Mouse (Mus musculus) CH12.LX (cell line): Measurements from ENCODE around the gene Dynlt3. TPM values are rescaled to one million over a fixed set of nuclear protein-coding genes. Genes with fewer than 3 reads are reported as not detected.
A peak's percentile ranks its signal among the peaks of the same experiment; 100 is the strongest.
"Not testable (repeated sequence)": the region's sequence is repeated elsewhere in the genome, so short reads cannot be mapped to it uniquely, and the experiment has no call there.

Experiments used
- DNase-seq: peaks from one replicate; pipeline ENCODE4 v3.0.0-alpha.2; 2013; ENCODE audit errors: extremely low read depth
- H3K27ac ChIP-seq: 2 replicates; pipeline ENCODE4 v1.5.1; 2012; ENCODE audit warnings: low read depth, mild to moderate bottlenecking, control low read depth, moderate library complexity; ENCODE audit not compliant: insufficient read depth
- H3K27me3 ChIP-seq: replicated peaks from 2 replicates; pipeline ENCODE3; 2012; ENCODE audit warnings: inconsistent platforms
- H3K36me3 ChIP-seq, 2 experiments: replicated peaks in 1 of 2; 2 replicates each; pipeline versions ENCODE3 to v1.6.1; 2012; ENCODE audit warnings: inconsistent platforms in 1 of 2, low read length in 1 of 2, mild to moderate bottlenecking in 1 of 2, mixed read lengths in 1 of 2, moderate library complexity in 1 of 2; ENCODE audit not compliant: control insufficient read depth in 1 of 2, insufficient read depth in 1 of 2
- H3K4me1 ChIP-seq, 2 experiments: 2 replicates each; pipeline ENCODE4 v1.6.1; 2012; ENCODE audit warnings: inconsistent platforms in 1 of 2, moderate library complexity in 1 of 2; ENCODE audit not compliant: insufficient read depth in 2 of 2, control insufficient read depth in 1 of 2
- H3K4me2 ChIP-seq: 2 replicates; pipeline ENCODE4 v1.6.1; 2012; ENCODE audit warnings: low read depth, mild to moderate bottlenecking, control low read depth; ENCODE audit not compliant: poor library complexity, insufficient read depth, severe bottlenecking
- H3K4me3 ChIP-seq, 3 experiments: fragments of 150-350 bp in 1 of 3; sonication (generic) in 1 of 3; replicated peaks in 1 of 3; 2 replicates each; pipeline versions ENCODE3 to v1.5.1; 2011 to 2012; ENCODE audit warnings: low read depth in 2 of 3, low read length in 2 of 3, mild to moderate bottlenecking in 2 of 3, moderate library complexity in 2 of 3, control low read depth in 1 of 3, improper control_type of control experiment in 1 of 3, inconsistent platforms in 1 of 3, mixed read lengths in 1 of 3; ENCODE audit not compliant: poor library complexity in 1 of 3
- H3K79me2 ChIP-seq: replicated peaks from 2 replicates; pipeline ENCODE4 v1.6.1; 2012; ENCODE audit warnings: mild to moderate bottlenecking, moderate library complexity; ENCODE audit not compliant: control insufficient read depth, poor library complexity, insufficient read depth, severe bottlenecking; ENCODE audit errors: extremely low read depth
- H3K9ac ChIP-seq: 2 replicates; pipeline ENCODE4 v1.6.1; 2012; ENCODE audit warnings: low read depth, mild to moderate bottlenecking, control low read depth, moderate library complexity; ENCODE audit not compliant: insufficient read depth
- H3K9me3 ChIP-seq: replicated peaks from 2 replicates; pipeline ENCODE3; 2012; ENCODE audit warnings: low read length, inconsistent platforms, mixed read lengths
- CTCF ChIP-seq, 2 experiments: IDR thresholded peaks in 1 of 2; conservative IDR thresholded peaks in 1 of 2; 2 replicates each; pipeline ENCODE4 v1.5.1; 2011 to 2012; ENCODE audit warnings: low read depth in 2 of 2, low read length in 2 of 2, improper control_type of control experiment in 1 of 2, inconsistent platforms in 1 of 2, mild to moderate bottlenecking in 1 of 2, moderate library complexity in 1 of 2
- dilution Hi-C: fragments of 300-500 bp; cut with MboI; formaldehyde crosslinking; loops from 2 replicates; pipeline ENCODE4 v1.14.3; 2020; ENCODE audit warnings: low sequenced_read_pairs; ENCODE audit not compliant: extremely low pct_unique_long_range_greater_than_20kb, extremely low pct_ligation_motif_present
- in situ Hi-C: fragments of 300-500 bp; cut with MboI; formaldehyde crosslinking; loops from 3 replicates; pipeline ENCODE4 v1.14.3; 2019; ENCODE audit warnings: low sequenced_read_pairs, low pct_ligation_motif_present, low pct_unique_long_range_greater_than_20kb, mixed read lengths
- polyA plus RNA-seq: library from polyadenylated mRNA; unstranded; fragments of >175 nt; gene quantifications from 2 replicates; pipeline ENCODE4 v1.2.1, GENCODE M21; 2012; ENCODE audit warnings: low read depth; ENCODE audit not compliant: insufficient read length
- total RNA-seq, 2 experiments: library from RNA; depleted of rRNA; stranded (reverse); fragments of 300-350 nt in 1 of 2; fragments of >200 nt in 1 of 2; gene quantifications; 2 replicates each; pipeline ENCODE4 v1.2.3; 2012 to 2014

Gene Dynlt3
- total and polyA plus RNA-seq, 3 experiments = 26.8 to 73.7 (median 40.0) TPM

- H3K9me3 ChIP-seq, in situ Hi-C loops, H3K27me3 ChIP-seq, H3K4me2 ChIP-seq, dilution Hi-C loops, H3K36me3 ChIP-seq, H3K4me3 ChIP-seq, H3K4me1 ChIP-seq, H3K9ac ChIP-seq, H3K27ac ChIP-seq, H3K79me2 ChIP-seq: not testable (repeated sequence)
- DNase-seq = peak; percentile 2
- 0 out of 4 replicates have a peak, but pooled peaks of 1 of the 2 experiments have one; percentile 15 for TF ChIP-seq CTCF (conservative IDR thresholded peaks at IDR 0.05 in 1 of 2, IDR thresholded peaks at IDR 0.05 in 1 of 2; ENCODE audit: low read depth in 2 of 2, low read length in 2 of 2)
Observed at GRCm38 (mm10) chrX:9640126-9640525, 22.7 kb downstream of the Dynlt3 start.

Other genes with a start within 250 kb of the Dynlt3 start
- 46.3 and 57.0 TPM in 2 replicates for gene Cybb, start 175.2 kb downstream of the Dynlt3 start, total RNA-seq (2012; rRNA removed)
- gene Cybb, start 175.2 kb downstream of the Dynlt3 start, total RNA-seq (2014; rRNA removed) = 111 TPM in 2 replicates
- gene Cybb, start 175.2 kb downstream of the Dynlt3 start, polyA plus RNA-seq = 126 and 127 TPM in 2 replicates
- gene H2al1o, start 90.6 kb downstream of the Dynlt3 start, total RNA-seq (2012; rRNA removed) = not detected in 2 replicates
- gene H2al1o, start 90.6 kb downstream of the Dynlt3 start, total RNA-seq (2014; rRNA removed) = not detected in 2 replicates
- not detected in 2 replicates for gene H2al1o, start 90.6 kb downstream of the Dynlt3 start, polyA plus RNA-seq
- gene Hypm, start 183.9 kb upstream of the Dynlt3 start, total RNA-seq (2012; rRNA removed) = not detected in 2 replicates
- not detected in 2 replicates for gene Hypm, start 183.9 kb upstream of the Dynlt3 start, total RNA-seq (2014; rRNA removed)
- gene Hypm, start 183.9 kb upstream of the Dynlt3 start, polyA plus RNA-seq = not detected in 2 replicates
- not detected in 2 replicates for gene H2al3, start 186.7 kb upstream of the Dynlt3 start, total RNA-seq (2012; rRNA removed)
- not detected in 2 replicates for gene H2al3, start 186.7 kb upstream of the Dynlt3 start, total RNA-seq (2014; rRNA removed)
- gene H2al3, start 186.7 kb upstream of the Dynlt3 start, polyA plus RNA-seq = not detected in 2 replicates
- 0.08 and 0.13 TPM in 2 replicates for gene Sytl5, start 222.6 kb upstream of the Dynlt3 start, total RNA-seq (2012; rRNA removed)
- 0.09 TPM in 1 of 2 replicates, not detected in the other for gene Sytl5, start 222.6 kb upstream of the Dynlt3 start, total RNA-seq (2014; rRNA removed)
- gene Sytl5, start 222.6 kb upstream of the Dynlt3 start, polyA plus RNA-seq = 0.10 TPM in 1 of 2 replicates, not detected in the other